Mouse (Mus musculus): ENCODE data around the gene Spib.

DNA sequence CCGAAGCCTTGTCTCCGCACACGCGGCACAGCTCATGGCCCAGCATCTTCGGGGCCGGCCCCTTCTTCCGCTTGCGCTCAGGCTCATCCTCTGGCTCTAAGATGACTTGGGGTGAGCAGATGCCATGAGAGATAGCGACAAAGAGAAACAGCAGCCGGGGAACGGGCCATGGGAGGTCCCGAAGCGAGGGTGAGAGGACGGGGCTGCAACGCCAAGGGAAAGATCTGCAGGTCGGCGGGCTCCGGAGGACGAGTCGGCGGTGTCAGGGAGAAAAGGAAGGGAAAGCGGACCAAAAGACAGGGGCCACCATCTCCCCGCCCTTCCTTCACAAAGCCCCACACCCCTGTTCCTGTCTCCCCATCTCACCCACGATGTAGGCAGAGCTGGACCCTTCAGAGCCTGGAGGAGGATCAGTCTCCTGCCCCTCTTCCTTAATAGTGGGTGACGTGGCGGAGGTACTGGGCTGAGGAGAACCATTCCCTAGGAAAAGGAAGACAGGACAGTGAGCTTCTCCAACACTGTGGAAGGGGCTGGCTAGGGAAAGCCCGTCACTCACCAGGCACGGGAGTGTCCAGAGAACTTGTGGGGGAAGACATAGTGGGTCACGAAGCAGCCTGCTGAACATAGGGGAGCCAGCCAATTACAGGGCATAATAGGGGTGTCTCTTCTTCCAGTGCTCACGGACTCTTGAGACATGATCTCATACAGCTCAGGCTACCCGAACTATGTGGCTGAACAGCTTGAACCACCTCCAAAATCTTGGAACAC lies 20.5 kb upstream of the Spib start:
- TF ChIP-seq CTCF (IDR thresholded peaks at IDR 0.05; ENCODE audit: extremely low read depth, insufficient read depth, low read length) (no peak), POLR2A (IDR thresholded peaks at IDR 0.05; ENCODE audit: extremely low read depth, insufficient read depth, low read length) (no peak)

Data from cortical plate, adult 2 months (tissue).